Mouse (Mus musculus) lung, embryonic 14.5 days (tissue): ENCODE results near the gene S100a9. TPM values are rescaled to one million over a fixed set of nuclear protein-coding genes. Genes with fewer than 3 reads are reported as not detected.
A peak's percentile ranks its signal among the peaks of the same experiment; 100 is the strongest.

Experiments
- ATAC-seq: fragments of 200-750 bp; cut with Nextera tagmentation; 2 replicates; pipeline ENCODE4 v1.8.0; 2017; ENCODE audit warnings: mild to moderate bottlenecking, moderate TSS enrichment, moderate library complexity; ENCODE audit not compliant: insufficient read depth
- DNase-seq: peaks from one replicate; pipeline ENCODE4 v3.0.0-alpha.2; 2015
- H3K27ac ChIP-seq: fragments of 300-500 bp; sonication (generic); 2 replicates; pipeline ENCODE4 v1.5.1; 2014; ENCODE audit warnings: low read depth, mild to moderate bottlenecking, moderate library complexity
- H3K27me3 ChIP-seq: fragments of 300-500 bp; sonication (generic); 2 replicates; pipeline ENCODE4 v1.6.1; 2014; ENCODE audit warnings: low read length, control low read depth; ENCODE audit not compliant: insufficient read depth
- H3K36me3 ChIP-seq: fragments of 300-500 bp; sonication (generic); 2 replicates; pipeline ENCODE4 v1.6.1; 2014; ENCODE audit warnings: control low read depth; ENCODE audit not compliant: insufficient read depth
- H3K4me1 ChIP-seq: fragments of 300-500 bp; sonication (generic); 2 replicates; pipeline ENCODE4 v1.6.1; 2014; ENCODE audit warnings: antibody characterized with exemption, control low read depth; ENCODE audit not compliant: insufficient read depth
- H3K4me2 ChIP-seq: fragments of 300-500 bp; sonication (generic); 2 replicates; pipeline ENCODE4 v1.6.1; 2014; ENCODE audit warnings: mild to moderate bottlenecking
- H3K4me3 ChIP-seq: fragments of 300-500 bp; sonication (generic); 2 replicates; pipeline ENCODE4 v1.5.1; 2014; ENCODE audit warnings: low read depth, low read length
- H3K9ac ChIP-seq: fragments of 300-500 bp; sonication (generic); 2 replicates; pipeline ENCODE4 v1.6.1; 2014
- H3K9me3 ChIP-seq: fragments of 300-500 bp; sonication (generic); 2 replicates; pipeline ENCODE4 v1.6.1; 2016; ENCODE audit warnings: low read depth, low read length, control low read depth
- CTCF ChIP-seq: IDR thresholded peaks from 2 replicates; pipeline ENCODE4 v1.5.1; 2016; ENCODE audit warnings: antibody characterized with exemption, low read depth
- WGBS: fragments of 180-500 bp; shearing (Covaris S2); extraction: QIAGEN DNeasy Blood & Tissue Kit; methylation state at CpG from one replicate; pipeline ENCODE4 v1.1.7; 2014; 5-methylcytosine and 5-hydroxymethylcytosine counted together
- polyA plus RNA-seq: library from polyadenylated mRNA; unstranded; fragments of >200 nt; fragmentation: Nextera tagmentation; extraction: Ambion mirVana; gene quantifications from 2 replicates; pipeline ENCODE4 v1.2.1, GENCODE M21; 2014

Gene S100a9
- polyA plus RNA-seq, 1 experiment from 2014 or later = 1.9 TPM

GRCm38 (mm10) chr3:90652878-90653508 lies 42.5 kb downstream of the S100a9 start:
- TF ChIP-seq CTCF = peak; percentile 84
- ATAC-seq (peak; percentile 80), DNase-seq (peak; percentile 93)
- Histone ChIP-seq H3K9me3 (no peaks in the 10 kb centered on the region), H3K27ac (no peak overlapping the region), H3K36me3 (no peaks in the 10 kb centered on the region), H3K4me3 (no peak overlapping the region), H3K4me1 (no peaks in the 10 kb centered on the region), H3K27me3 (no peaks in the 10 kb centered on the region), H3K9ac (no peak overlapping the region), H3K4me2 (no peak overlapping the region)
- 34% methylated on average over 5 of the region's 5 CpGs for WGBS

- Histone ChIP-seq H3K36me3 (no peaks in the 10 kb centered on the region), H3K9me3 (no peaks in the 10 kb centered on the region), H3K27me3 (no peaks in the 10 kb centered on the region), H3K4me2 (no peak overlapping the region), H3K27ac (no peak overlapping the region), H3K4me3 (no peak overlapping the region), H3K9ac (no peak overlapping the region), H3K4me1 (no peaks in the 10 kb centered on the region)
- no peak for DNase-seq
- no peak for ATAC-seq
- 93% methylated on average over 2 of the region's 2 CpGs for WGBS
- no peak for TF ChIP-seq CTCF
Observed at GRCm38 (mm10) chr3:90649832-90650231, 45.7 kb downstream of the S100a9 start.

GRCm38 (mm10) chr3:90648981-90649380 lies 46.5 kb downstream of the S100a9 start:
- no peak overlapping the region for H3K4me3 ChIP-seq
- ATAC-seq (no peak), DNase-seq (no peak)
- H3K4me1 ChIP-seq = no peaks in the 10 kb centered on the region
- H3K9me3 ChIP-seq = no peaks in the 10 kb centered on the region
- H3K9ac ChIP-seq = no peak overlapping the region
- no peak overlapping the region for H3K4me2 ChIP-seq
- H3K27me3 ChIP-seq = no peaks in the 10 kb centered on the region
- no peaks in the 10 kb centered on the region for H3K36me3 ChIP-seq
- TF ChIP-seq CTCF = no peak
- H3K27ac ChIP-seq = no peak overlapping the region

GRCm38 (mm10) chr3:90647291-90647690 lies 48.2 kb downstream of the S100a9 start:
- H3K27me3 ChIP-seq = no peaks in the 10 kb centered on the region
- no peak overlapping the region for H3K9ac ChIP-seq
- DNase-seq (no peak), ATAC-seq (no peak)
- WGBS = 55% methylated on average over 1 of the region's 1 CpGs
- no peak overlapping the region for H3K4me2 ChIP-seq
- no peak for TF ChIP-seq CTCF
- no peaks in the 10 kb centered on the region for H3K4me1 ChIP-seq
- no peak overlapping the region for H3K27ac ChIP-seq
- no peaks in the 10 kb centered on the region for H3K9me3 ChIP-seq
- no peaks in the 10 kb centered on the region for H3K36me3 ChIP-seq
- no peak overlapping the region for H3K4me3 ChIP-seq

GRCm38 (mm10) chr3:90644220-90644619 lies 51.3 kb downstream of the S100a9 start:
- Histone ChIP-seq H3K4me2 (no peak overlapping the region), H3K36me3 (no peaks in the 10 kb centered on the region), H3K4me1 (no peaks in the 10 kb centered on the region), H3K4me3 (no peak overlapping the region), H3K27me3 (no peaks in the 10 kb centered on the region), H3K27ac (no peak overlapping the region), H3K9me3 (no peaks in the 10 kb centered on the region), H3K9ac (no peak overlapping the region)
- DNase-seq (peak; percentile 26), ATAC-seq (no peak)
- peak; percentile 58 for TF ChIP-seq CTCF
- 54% methylated on average over 3 of the region's 3 CpGs for WGBS

Other genes starting within 250 kb of the S100a9 start
- gene Npr1, start 229.9 kb downstream of the S100a9 start, polyA plus RNA-seq = 17.8 and 19.3 TPM in 2 replicates
- gene Ilf2, start 219.6 kb downstream of the S100a9 start, polyA plus RNA-seq = 232 and 240 TPM in 2 replicates
- gene Snapin, start 204.7 kb downstream of the S100a9 start, polyA plus RNA-seq = 68.0 and 74.7 TPM in 2 replicates
- 103 and 109 TPM in 2 replicates for gene Chtop, start 186.2 kb downstream of the S100a9 start, polyA plus RNA-seq
- 28.0 and 33.9 TPM in 2 replicates for gene S100a1, start 181.3 kb downstream of the S100a9 start, polyA plus RNA-seq
- gene S100a13, start 181.3 kb downstream of the S100a9 start, polyA plus RNA-seq = 27.3 and 32.2 TPM in 2 replicates
- 1.2 and 1.6 TPM in 2 replicates for gene S100a14, start 168.9 kb downstream of the S100a9 start, polyA plus RNA-seq
- 161 and 175 TPM in 2 replicates for gene S100a16, start 158.5 kb downstream of the S100a9 start, polyA plus RNA-seq
- gene S100a3, start 135.1 kb downstream of the S100a9 start, polyA plus RNA-seq = 0.12 and 0.49 TPM in 2 replicates
- not detected in 2 replicates for gene S100a2, start 105.5 kb downstream of the S100a9 start, polyA plus RNA-seq
- gene Gm42674, start 93.8 kb downstream of the S100a9 start, polyA plus RNA-seq = not detected in 2 replicates
- 3.1 and 3.7 TPM in 2 replicates for gene S100a4, start 92.0 kb downstream of the S100a9 start, polyA plus RNA-seq
- gene S100a5, start 87.2 kb downstream of the S100a9 start, polyA plus RNA-seq = not detected in 2 replicates
- gene S100a6, start 82.8 kb downstream of the S100a9 start, polyA plus RNA-seq = 84.2 and 100 TPM in 2 replicates
- not detected in 2 replicates for gene S100a7a, start 41.7 kb downstream of the S100a9 start, polyA plus RNA-seq
- gene S100a8, start 26.7 kb downstream of the S100a9 start, polyA plus RNA-seq = 5.6 and 32.5 TPM in 2 replicates
- gene Pglyrp4, start 31.2 kb upstream of the S100a9 start, polyA plus RNA-seq = not detected in 2 replicates
- gene Gm5849, start 82.2 kb upstream of the S100a9 start, polyA plus RNA-seq = not detected in 2 replicates